Mouse (Mus musculus): Measurements from ENCODE around the gene Ccdc28a.

GRCm38 (mm10) chr10:18197206-18197979 is 37.4 kb downstream of the Ccdc28a start:
- TF ChIP-seq CTCF (IDR thresholded peaks at IDR 0.05; ENCODE audit: low read depth, low read length), result peak; percentile 62
- TF ChIP-seq POLR2A (IDR thresholded peaks at IDR 0.05; ENCODE audit: extremely low read depth, insufficient read depth, low read length), result no peak

All from liver, adult 2 months (tissue).